Mouse (Mus musculus): ENCODE results near the gene Itpr1.

DNA sequence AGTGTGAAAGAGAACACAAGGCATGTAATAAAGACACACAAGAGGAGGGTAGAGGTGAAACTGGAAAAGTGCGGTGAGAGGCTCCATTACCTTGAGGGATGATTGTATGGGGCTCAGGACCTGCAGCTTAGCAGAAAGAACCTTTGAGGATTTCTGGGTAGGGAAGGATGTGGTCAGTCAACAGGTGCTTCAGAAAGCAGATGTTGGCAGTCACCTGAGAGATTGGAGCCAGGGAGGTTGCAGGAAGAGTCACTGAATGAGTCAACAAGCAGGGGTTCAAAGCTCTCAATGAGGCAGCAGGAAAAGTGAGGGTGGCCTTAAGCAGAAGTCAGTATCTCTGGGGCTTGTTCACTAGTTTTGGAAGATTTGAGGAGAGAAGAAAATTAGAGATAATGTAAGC, 101.1 kb downstream of the Itpr1 start:
- TF ChIP-seq CTCF (IDR thresholded peaks at IDR 0.05; ENCODE audit: low read depth, low read length) (no peak), GATA1 (IDR thresholded peaks at IDR 0.05; ENCODE audit: borderline replicate concordance, low read length) (no peak), TAL1 (conservative IDR thresholded peaks at IDR 0.05; ENCODE audit: low read depth, low read length) (no peak)
